Mouse (Mus musculus): ENCODE data around the gene Igfn1.

- TF ChIP-seq USF1 (IDR thresholded peaks at IDR 0.05; ENCODE audit: low read depth), result no peak
- TF ChIP-seq MAX (IDR thresholded peaks at IDR 0.05; ENCODE audit: low read depth), result no peak
- no peak for TF ChIP-seq MYOG (IDR thresholded peaks at IDR 0.05; ENCODE audit: control insufficient read depth in 1 of 3, insufficient read depth in 1 of 3, insufficient read length in 2 of 3, low read depth in 2 of 3)
- TF ChIP-seq POLR2A (IDR thresholded peaks at IDR 0.05; ENCODE audit: insufficient read length, low read depth), result no peak
- no peak for TF ChIP-seq E2F4 (IDR thresholded peaks at IDR 0.05; ENCODE audit: insufficient read depth)
These were observed 64.0 kb downstream of the Igfn1 start for GRCm38 (mm10) chr1:135942116-135942515.
